Mouse (Mus musculus): ENCODE results near the gene Rasgrf2.
A peak's percentile ranks its signal among the peaks of the same experiment; 100 is the strongest.

Gene Rasgrf2

DNA sequence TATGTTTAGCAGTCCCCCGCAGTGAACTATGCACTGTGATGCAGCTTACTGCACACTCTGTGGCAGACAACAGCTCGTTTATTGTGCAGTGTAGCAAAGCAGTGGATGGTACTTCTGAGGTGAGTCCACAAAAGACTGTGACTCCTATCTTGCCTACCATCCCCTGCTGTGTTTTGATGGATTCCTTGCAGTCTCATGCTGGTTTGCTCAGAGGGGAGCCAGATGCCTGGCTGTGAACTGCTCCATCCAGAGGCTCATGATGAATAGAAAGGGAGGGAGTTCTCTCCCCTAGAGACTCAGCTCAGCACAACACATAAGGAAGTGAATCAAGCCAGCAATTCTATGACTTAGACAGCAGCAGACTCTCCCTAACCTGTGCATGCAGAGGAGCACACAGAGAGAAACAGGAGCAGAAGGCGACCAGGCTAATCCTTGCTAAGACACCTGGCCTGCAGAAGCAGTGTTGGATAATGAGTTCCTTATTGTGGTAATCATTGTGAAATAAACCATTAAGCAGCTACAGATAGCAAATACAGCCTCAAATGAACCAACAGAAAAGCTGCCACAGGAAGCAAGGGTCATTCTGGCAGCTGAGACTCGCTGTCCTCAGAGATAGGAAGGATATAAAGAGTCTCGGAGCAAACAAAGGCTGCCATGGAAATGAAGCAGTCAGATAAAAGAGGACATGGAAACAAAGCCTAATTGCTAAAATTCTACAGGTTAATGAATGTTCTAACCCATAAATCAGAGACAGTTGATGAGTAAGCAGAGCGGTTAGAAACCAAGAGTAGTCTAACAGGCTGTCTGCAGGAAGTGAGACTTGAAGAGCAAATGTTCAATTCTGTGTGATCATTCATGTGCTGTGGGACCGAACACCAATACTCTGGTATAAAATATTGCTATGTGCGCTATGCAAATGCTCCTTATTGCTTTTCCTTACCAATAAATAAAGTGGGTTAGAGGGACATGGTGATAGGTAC is 89.6 kb downstream of the Rasgrf2 start:
- no peak for DNase-seq (ENCODE audit: low read depth in 2 of 2, low spot score in 2 of 2)

DNA sequence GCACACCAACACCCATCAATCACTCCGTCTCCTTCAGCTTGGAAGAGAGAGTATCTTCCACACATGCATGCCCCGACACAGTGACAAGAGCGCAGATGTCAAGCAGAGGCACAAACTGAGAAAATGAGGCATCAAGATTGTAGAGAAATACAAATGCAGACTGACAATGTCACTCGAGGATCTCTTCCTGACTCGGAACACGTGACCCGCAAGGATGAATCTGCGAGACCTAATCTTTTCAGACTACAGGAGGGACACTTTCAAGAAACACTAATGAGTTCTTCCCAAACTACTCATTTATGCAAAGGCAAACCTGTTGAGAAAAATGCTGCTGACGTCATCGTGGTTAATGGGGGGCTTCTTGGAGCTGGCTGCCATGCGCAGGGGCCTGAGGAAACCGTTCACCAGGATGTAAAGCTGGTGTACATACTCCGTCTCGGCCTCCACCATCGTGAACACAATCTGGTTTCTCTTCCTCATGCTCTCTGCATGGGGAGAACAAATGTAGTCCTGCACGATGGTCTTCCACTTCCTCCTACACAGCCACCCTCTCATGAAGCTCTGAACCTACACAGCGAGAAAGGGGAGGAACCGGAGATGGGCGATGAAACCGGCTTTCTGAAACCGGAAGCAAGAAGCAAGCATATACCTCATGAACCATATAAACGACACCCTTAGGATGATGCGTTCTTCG is 100.9 kb downstream of the Rasgrf2 start:
- DNase-seq (ENCODE audit: low read depth in 2 of 2, low spot score in 2 of 2), result peak; percentile 16 to 39

- DNase-seq (ENCODE audit: low read depth in 2 of 2, low spot score in 2 of 2), result no peak
Measured at GRCm38 (mm10) chr13:92029666-92030065, 101.8 kb downstream of the Rasgrf2 start.

- DNase-seq (ENCODE audit: low read depth in 2 of 2, low spot score in 2 of 2), result no peak
Measured at GRCm38 (mm10) chr13:92027951-92028350, 103.5 kb downstream of the Rasgrf2 start.

GRCm38 (mm10) chr13:92026651-92027050 is 104.8 kb downstream of the Rasgrf2 start:
- no peak for DNase-seq (ENCODE audit: low read depth in 2 of 2, low spot score in 2 of 2)

- no peak for DNase-seq (ENCODE audit: low read depth in 2 of 2, low spot score in 2 of 2)
Measured at GRCm38 (mm10) chr13:92025124-92025523, 106.3 kb downstream of the Rasgrf2 start.

GRCm38 (mm10) chr13:92022202-92022601 is 109.3 kb downstream of the Rasgrf2 start:
- no peak for DNase-seq (ENCODE audit: low read depth in 2 of 2, low spot score in 2 of 2)

DNA sequence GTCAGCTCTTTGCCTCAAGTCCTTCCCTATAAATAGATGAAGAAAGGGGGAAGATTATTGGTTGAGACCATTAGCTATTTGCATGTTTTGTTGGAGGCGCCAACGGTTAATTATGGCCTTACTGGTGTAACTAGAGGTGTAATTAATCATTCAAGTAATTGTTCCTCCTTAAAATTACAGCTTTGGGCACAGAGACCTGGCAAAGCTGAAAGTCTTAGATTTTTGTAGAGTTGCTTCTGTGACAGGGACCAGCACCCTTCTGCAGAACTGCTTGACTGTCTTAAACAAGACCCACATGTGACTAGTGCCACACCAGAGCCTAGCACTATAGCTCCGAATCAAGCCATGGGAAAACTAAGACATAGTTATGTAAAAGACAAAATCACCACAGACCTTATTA is 134.5 kb downstream of the Rasgrf2 start:
- no peak for DNase-seq (ENCODE audit: low read depth in 2 of 2, low spot score in 2 of 2)

DNA sequence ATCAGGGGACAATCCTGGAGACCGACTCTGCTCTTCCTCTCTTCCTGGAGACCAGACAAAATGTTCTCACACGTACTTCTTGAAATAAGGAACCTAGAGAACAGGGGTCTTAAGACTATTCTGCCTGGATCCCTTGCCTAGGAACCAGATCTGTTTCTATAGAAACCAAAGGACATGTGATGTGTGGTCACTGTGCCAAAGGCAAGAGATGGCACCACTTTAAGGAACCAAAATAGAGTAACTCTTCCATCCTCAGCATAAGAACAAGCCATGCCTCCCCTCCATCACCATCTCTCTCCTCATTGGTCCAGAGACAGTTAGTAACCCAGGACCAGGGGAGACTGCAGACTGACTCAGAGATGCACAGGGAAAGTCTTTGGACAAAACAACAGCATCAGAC is 140.0 kb downstream of the Rasgrf2 start:
- DNase-seq (ENCODE audit: low read depth in 2 of 2, low spot score in 2 of 2), result no peak

GRCm38 (mm10) chr13:91990709-91991284 is 140.7 kb downstream of the Rasgrf2 start:
- DNase-seq (ENCODE audit: low read depth in 2 of 2, low spot score in 2 of 2), result no peak

DNA sequence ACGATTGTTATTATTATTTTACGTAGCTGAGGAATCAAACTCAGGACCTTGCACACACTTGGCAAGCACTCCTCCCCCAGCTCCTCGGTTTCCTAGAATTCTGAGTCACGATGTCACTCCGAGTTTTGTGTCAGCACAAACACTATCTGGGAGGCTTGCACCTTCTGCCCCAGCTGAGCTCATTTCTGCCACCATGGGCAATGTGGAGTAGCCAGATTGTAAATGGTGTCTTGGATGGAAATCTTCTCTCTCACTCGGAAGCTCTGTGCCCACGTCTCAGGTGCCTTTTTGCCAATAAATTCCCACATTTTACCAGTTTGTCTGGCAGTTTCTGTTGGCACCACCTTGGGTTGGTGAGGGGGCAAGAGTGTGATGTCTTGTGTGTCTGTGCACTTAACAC is 143.1 kb downstream of the Rasgrf2 start:
- no peak for DNase-seq (ENCODE audit: low read depth in 2 of 2, low spot score in 2 of 2)

DNA sequence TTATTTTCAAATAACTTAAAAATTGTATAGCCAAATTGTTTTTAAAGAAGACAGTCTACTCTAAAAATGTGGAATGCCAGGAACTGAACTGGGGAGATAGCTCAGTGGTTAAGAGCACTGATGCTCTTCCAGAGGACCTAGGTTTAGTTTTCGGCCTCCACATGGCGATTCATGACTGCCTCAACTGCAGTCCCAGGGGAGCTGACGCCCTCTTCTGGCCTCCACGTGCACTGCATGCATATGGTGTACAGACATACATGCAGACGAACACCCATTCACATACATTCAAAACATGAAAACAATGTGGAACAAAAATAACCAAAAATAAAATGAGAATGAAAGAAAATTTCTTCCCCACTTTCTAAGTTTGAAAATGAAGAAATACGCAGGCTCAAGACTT is 144.5 kb downstream of the Rasgrf2 start:
- DNase-seq (ENCODE audit: low read depth in 2 of 2, low spot score in 2 of 2), result no peak

- no peak for DNase-seq (ENCODE audit: low read depth in 2 of 2, low spot score in 2 of 2)
Measured at GRCm38 (mm10) chr13:91985915-91986589, 145.4 kb downstream of the Rasgrf2 start.

DNA sequence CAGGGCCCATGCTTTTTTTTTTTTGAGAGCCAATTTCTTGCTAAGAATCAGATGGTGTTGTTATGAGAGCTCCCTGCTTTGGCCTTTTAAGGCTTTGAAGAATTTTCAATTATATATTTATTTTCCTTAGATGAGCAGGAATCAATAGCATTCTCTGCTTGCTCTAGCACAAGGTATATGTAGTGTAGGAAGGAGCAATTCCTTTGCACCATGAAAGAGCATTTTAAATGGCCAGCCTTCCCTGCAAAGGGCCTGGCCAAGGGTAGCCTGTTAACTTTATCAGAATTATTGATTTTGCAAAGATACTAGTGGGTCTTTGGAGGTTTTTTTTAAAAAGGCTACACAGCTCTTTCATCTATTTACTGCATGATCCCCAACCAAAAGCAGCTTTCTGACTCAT is 146.4 kb downstream of the Rasgrf2 start:
- DNase-seq (ENCODE audit: low read depth in 2 of 2, low spot score in 2 of 2), result no peak

GRCm38 (mm10) chr13:91982080-91982479 is 149.4 kb downstream of the Rasgrf2 start:
- no peak for DNase-seq (ENCODE audit: low read depth in 2 of 2, low spot score in 2 of 2)

DNA sequence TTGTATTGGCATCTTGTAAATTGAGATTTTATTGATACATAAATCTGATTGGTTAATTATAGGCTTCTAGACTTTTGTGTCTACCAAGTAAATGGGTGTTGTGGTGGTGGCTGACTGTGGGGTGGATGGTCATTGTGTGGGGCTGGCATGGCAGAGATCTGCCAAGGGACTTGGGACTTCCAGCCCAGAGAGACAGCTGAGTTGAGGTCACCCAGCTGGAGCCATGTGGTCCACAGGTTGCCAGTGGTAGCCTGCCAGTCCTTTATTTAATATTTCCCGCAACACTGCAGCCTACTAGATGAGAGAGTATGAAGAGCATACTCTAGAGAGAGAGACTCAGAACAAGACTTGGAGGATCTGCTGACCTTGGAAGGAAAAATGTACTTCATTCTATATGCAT is 150.0 kb downstream of the Rasgrf2 start:
- no peak for DNase-seq (ENCODE audit: low read depth in 2 of 2, low spot score in 2 of 2)

DNA sequence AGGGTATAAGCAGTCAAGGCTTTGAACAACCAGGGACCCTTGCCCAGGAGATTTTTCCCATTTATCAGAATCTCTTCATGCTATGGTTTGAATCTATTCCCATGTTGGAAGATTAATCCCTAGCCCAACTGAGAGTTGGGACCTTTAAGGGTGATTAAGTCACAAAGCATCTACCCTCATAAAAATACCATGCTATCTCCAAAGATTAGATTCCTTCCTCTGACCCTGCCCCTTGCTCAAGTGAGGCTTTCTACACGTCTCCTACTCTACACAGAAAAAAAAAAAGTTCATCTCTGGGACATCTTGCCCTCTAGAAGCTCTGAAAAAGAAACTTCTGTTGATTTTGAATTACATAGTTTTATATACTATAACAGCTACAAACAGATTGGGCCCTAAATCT is 154.5 kb downstream of the Rasgrf2 start:
- DNase-seq (ENCODE audit: low read depth in 2 of 2, low spot score in 2 of 2), result no peak

DNA sequence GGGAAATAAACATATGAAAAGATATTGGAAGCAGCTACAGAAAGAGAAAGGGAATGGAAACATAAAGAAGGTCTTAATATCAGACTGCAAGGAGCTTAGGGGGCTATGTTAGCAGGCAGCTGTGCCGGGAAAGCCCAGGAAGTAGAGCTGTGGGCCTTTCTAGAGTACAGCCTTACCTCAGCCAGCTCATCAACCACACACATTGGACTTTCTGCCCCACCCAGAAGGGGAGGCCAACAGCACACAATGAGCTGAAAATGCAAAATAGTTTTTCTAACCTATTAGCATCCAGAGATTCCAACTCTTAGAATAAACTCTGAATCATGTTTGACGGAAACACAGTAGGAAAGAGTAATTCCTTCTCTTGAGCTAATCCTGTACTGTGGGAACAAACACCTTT is 154.9 kb downstream of the Rasgrf2 start:
- DNase-seq (ENCODE audit: low read depth in 2 of 2, low spot score in 2 of 2), result no peak

- no peak for DNase-seq (ENCODE audit: low read depth in 2 of 2, low spot score in 2 of 2)
Measured at GRCm38 (mm10) chr13:91974154-91974553, 157.3 kb downstream of the Rasgrf2 start.

- no peak for DNase-seq (ENCODE audit: low read depth in 2 of 2, low spot score in 2 of 2)
Measured at GRCm38 (mm10) chr13:91971246-91971645, 160.2 kb downstream of the Rasgrf2 start.

DNA sequence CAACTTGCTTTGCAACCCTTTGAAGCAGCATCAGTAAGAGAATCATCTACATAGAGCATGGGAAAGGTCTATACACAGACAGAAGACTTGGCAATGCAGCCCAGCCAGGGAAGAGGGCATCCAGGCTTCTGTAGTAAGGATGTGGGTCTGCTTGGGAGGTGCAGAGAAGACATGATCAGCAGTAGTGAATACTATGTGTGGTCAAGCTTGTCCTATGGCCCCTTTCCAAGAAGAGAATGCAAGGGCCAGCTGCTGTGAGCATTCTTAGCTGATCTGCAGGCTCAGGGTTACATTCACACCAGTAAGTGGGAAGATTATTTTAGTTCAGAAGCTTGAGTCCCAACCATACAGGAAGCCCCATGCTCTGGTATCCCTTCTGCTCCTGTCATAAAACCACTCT is 175.0 kb downstream of the Rasgrf2 start:
- DNase-seq (ENCODE audit: low read depth in 2 of 2, low spot score in 2 of 2), result no peak

Data from CD8-positive naive resting alpha-beta T cell, adult 2 months (primary cell).